Mouse (Mus musculus) common myeloid progenitor, adult 5-6 weeks (primary cell): Measurements from ENCODE around the gene Urb1. TPM values are rescaled to one million over a fixed set of nuclear protein-coding genes. Genes with fewer than 3 reads are reported as not detected.
"Not testable (repeated sequence)": the region's sequence is repeated elsewhere in the genome, so short reads cannot be mapped to it uniquely, and the experiment has no call there.

Experiments
- ATAC-seq: replicated peaks from 2 replicates; pipeline ENCODE4 v1.8.0; 2016; ENCODE audit warnings: low read depth, mild to moderate bottlenecking, moderate TSS enrichment, inconsistent platforms; ENCODE audit not compliant: poor library complexity, severe bottlenecking
- total RNA-seq: library from RNA; stranded (forward); fragments of 200-1000, 187-1606 nt; gene quantifications from 2 replicates; pipeline ENCODE4 v1.2.3, GENCODE M21; 2017

Gene Urb1
- total RNA-seq, 1 experiment from 2014 or later = 13.8 TPM

DNA sequence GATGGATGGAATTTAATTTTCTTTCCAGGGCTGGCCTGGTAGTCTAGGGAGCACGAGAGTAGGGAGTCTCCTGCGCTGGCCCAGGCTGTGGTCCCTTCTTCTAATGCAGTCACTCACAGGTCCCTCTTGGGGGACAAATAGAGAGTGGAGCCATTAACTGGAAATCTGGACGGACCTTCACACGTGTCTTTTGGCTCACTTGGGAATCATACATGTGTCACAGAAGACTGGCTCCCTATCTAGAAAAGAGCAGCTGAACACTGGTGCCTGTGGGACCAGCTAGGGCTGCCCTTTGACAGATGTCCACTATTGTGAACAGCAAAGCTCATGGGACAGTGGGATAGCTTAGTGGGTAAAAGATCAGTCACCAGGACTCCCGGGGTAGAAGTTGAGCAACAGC is 15.8 kb upstream of the Urb1 start:
- ATAC-seq = no peak

DNA sequence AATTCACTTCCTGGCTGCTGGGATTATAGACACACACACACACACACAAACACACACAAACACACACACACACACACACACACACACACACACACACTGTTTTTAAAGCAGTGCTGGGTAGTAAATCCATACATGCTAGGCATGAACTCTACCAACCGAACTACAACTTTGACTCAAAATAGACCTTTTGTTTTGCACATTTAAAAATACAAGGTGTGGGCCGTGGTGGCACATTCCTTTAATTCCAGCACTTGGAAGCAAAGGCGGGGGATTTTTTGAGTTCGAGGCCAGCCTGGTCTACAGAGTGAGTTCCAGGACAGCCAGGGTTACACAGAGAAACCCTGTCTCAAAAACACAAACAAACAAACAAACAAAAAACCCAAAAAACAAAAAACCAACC is 13.8 kb upstream of the Urb1 start:
- ATAC-seq = not testable (repeated sequence)

DNA sequence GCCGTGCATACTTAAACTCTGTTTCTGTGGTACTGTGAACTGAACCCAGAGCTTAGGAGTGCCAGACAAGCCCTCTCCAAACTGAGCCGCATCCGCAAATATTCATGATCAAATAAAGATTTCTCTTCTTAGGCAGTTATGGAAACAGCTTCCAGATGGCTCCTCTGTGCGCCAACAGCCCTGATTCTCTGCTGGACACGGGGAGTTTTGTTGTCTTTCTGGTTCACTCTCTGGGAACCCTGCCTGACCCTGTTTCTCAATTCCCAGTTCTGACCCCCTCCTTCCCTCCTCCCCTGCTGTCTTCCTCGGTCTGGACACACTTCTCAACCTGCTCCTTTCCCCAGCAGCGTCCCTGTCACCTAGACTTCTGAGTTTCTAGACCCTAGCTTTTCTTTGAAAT is 12.8 kb upstream of the Urb1 start:
- no peak for ATAC-seq

GRCm38 (mm10) chr16:90822284-90822935 is 12.2 kb upstream of the Urb1 start:
- no peak for ATAC-seq

GRCm38 (mm10) chr16:90821046-90821697 is 11.0 kb upstream of the Urb1 start:
- ATAC-seq = no peak

DNA sequence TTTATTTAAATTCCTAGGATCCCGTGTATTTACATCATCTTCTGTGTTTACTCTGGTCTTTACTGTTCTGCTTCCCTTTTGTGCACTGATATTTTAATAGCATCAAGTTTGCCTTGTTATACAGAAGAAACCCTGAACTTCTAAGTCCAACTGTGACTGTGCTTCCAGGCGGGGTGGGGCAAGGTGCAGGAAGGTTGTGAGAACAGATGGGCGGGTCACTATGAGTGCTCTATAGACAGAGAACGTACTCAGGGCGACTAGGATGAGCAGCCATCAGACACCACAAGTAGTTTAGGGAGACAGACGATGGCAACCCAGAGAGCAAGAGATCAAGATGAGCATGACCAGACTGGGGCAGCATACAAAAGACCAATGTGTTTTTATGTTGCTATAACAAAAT is 10.1 kb upstream of the Urb1 start:
- ATAC-seq = no peak

GRCm38 (mm10) chr16:90812086-90812485 is 1.9 kb upstream of the Urb1 start:
- no peak for ATAC-seq

DNA sequence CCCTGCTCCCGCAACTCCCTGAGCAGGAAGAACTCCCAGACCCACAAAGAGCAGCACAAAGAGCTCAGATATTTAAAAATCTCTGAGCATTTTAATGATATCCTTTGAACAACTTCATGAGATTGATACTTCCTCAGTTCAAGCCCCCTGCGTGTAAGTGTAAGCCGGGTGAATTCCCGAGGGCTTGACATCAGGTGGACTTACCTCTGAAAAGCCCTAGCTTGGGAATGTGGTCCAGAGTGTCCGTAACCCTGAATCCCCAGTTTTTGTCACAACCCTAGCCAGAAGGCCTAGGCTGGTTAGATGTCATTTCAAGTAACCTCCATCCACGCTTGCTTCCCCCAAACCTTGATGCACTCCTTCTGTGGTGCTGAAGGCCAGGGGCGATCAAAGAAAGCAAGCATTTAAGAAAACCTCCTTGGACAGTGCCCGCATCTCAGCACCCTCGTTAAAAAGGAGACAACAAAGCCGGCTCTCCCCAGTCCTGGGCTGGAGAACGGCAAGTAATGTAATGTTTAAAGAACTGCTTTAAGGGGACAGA is 573 bp upstream of the Urb1 start:
- ATAC-seq = no peak

- no peak for ATAC-seq
These were observed 5.7 kb downstream of the Urb1 start for GRCm38 (mm10) chr16:90804466-90804865.

- peak; percentile 62; the same call in 1 of the 2 replicates for ATAC-seq
These were observed 8.3 kb downstream of the Urb1 start for GRCm38 (mm10) chr16:90801928-90802327.

DNA sequence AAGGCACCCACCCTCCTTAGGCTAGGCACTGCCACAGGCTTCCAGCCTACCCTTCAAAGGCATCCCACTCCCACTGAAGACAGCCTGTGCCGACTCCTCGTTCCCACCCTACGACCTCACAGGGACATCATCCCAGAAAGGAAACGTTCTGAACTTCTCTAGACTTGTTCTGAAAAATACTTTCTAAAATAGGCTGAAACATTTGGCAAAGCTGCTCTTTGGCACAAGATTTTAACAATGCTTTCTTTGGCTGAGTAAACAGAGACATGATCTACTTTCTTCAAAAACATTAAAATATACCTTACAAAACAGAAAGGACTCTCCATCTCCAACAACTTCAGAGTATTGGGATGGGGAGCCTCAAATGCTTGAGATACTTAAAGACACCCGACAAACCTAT is 9.0 kb downstream of the Urb1 start:
- no peak for ATAC-seq

DNA sequence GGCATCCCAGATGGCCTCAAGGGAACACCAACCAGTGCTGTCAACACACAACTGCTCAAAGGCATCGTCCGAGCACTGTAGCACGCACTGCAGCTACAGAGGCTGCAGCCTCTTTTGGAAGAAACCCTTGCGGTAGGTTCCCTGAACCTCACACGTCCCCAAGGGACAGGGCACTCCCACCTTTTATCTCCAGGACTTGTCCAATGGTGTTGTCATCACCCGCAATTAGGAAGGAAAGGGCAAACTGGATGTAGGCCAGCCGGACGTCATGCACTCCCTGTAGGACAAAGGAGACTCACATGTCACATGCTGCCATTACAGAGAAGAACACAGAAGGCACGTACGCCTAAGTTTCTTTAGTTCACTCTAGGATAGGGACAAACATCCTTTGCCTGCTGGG is 10.4 kb downstream of the Urb1 start:
- ATAC-seq = no peak

DNA sequence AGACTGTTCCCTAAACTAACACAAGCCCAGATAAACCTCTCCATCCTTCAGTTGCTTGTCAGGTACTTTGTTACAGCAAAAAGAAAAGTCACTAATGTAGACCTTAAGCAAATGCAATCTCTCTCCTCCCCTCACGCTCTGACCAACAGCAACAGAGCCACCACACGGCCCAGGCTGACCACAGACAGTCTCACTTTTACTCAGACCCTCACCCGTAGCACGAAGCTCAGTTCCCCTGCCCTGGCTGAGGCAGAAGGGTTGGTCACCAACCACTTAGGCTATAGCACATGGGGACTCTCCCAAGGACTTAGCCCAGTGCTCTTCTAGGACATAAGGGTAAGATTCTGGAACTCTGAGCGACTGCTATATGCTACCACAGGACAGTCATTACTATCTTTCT is 11.4 kb downstream of the Urb1 start:
- ATAC-seq = no peak

GRCm38 (mm10) chr16:90798446-90798845 is 11.8 kb downstream of the Urb1 start:
- no peak for ATAC-seq

GRCm38 (mm10) chr16:90794708-90795107 is 15.5 kb downstream of the Urb1 start:
- 0 out of 2 replicates have a peak, but pooled peaks have one; percentile 32 for ATAC-seq

- ATAC-seq = no peak
These were observed 17.7 kb downstream of the Urb1 start for GRCm38 (mm10) chr16:90792500-90792899.

GRCm38 (mm10) chr16:90792066-90792465 is 18.1 kb downstream of the Urb1 start:
- ATAC-seq = no peak

GRCm38 (mm10) chr16:90790946-90791345 is 19.3 kb downstream of the Urb1 start:
- no peak for ATAC-seq

GRCm38 (mm10) chr16:90788580-90788979 is 21.6 kb downstream of the Urb1 start:
- no peak for ATAC-seq

GRCm38 (mm10) chr16:90785257-90785656 is 25.0 kb downstream of the Urb1 start:
- no peak for ATAC-seq

DNA sequence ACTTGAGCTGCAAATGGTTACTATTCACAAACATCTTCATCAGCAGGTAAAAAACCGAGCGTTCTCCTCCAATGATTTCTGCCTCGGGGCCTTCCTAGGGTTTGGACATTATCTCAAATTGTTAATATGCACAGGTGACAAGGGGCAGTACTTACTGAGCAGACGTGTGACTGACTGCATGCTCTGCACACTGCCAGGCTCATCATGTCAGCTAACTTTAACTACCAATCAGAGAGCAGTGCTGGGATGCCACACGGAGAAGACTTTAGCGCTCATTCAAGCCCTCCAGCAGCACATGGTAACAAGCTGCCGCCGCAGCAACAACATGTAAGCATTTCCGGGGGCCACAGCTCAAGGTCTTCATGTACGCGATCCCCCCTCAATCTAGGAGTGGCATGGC is 26.9 kb downstream of the Urb1 start:
- no peak for ATAC-seq

DNA sequence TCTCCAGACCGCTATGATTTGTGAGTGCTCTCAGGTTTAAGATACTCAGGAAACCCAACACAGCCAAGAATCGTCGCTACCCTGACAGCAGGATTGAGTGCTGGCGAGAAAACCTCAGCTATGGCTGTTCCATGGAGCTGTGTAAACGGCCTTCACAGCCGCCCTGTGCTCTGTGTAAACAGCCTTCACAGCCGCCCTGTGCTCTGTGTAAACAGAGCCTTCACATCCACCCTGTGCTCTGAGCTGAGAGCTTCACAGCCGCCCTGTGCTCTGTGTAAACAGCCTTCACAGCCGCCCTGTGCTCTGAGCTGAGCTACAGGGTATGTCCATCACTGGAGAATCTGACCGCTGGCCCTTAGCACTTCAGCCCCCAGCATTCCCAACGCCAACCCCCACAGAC is 30.4 kb downstream of the Urb1 start:
- no peak for ATAC-seq
